ENCODE assay signal across 24 mouse cellular contexts in the genomic region with DNA sequence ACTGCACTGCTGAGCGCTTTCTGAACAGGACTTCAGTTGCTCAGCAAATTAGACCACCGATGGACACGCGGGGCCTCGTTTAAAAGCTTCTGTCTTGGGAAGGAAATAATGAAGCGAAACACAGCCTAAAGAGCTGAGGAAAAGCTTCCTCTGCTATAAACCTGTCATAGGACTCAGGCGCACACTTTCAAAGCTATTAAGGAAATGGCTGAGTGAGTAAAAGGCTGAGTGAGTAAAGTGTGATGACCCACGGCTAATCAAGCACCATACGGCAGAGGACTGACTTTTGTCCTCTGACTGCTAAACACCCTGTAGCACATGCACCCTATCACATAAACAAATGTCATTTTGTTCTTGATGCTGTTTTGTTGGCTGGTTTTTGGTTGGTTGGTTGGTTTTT. TPM values are rescaled to one million over a fixed set of nuclear protein-coding genes. Genes with fewer than 3 reads are reported as not detected.
DNase-seq lines count a peak whose midpoint lies in the region; ATAC-seq lines count a peak whose summit lies in the region.
"Had no signal": no experiment of that assay in that cellular context is flagged by ENCODE, and none has a peak within 500 bp of the region (broad histone marks: within the 10 kb centered on the region; RNA-seq: fewer than 3 reads in every experiment).

No protein-coding gene starts in this region.

- H3K27me3 ChIP-seq in kidney, embryonic 15.5 days = no peaks in the 10 kb centered on the region
- no peaks in the 10 kb centered on the region for H3K27me3 ChIP-seq in neural tube, embryonic 13.5 days
- no peaks in the 10 kb centered on the region for H3K27me3 ChIP-seq in neural tube, embryonic 15.5 days (replicated peaks)
- no peaks in the 10 kb centered on the region for H3K27me3 ChIP-seq in limb, embryonic 11.5 days (ENCODE audit: control insufficient read depth, insufficient read depth, low read length)
- H3K27me3 ChIP-seq: CH12.LX; embryonic facial prominence, embryonic 15.5 days; forebrain, embryonic 15.5 days; hindbrain, embryonic 12.5 days; Patski had no signal

- 14% methylated on average over 9 of the region's 9 CpGs for WGBS in kidney, embryonic 15.5 days
- 13% methylated on average over 9 of the region's 9 CpGs for WGBS in neural tube, embryonic 13.5 days
- WGBS in neural tube, embryonic 15.5 days = 17% methylated on average over 9 of the region's 9 CpGs
- 7% methylated on average over 9 of the region's 9 CpGs for WGBS in limb, embryonic 11.5 days

- H3K9me3 ChIP-seq in kidney, embryonic 15.5 days (replicated peaks) = no peaks in the 10 kb centered on the region
- H3K9me3 ChIP-seq in neural tube, embryonic 13.5 days = peaks cover 14% of the 10 kb centered on the region
- no peaks in the 10 kb centered on the region for H3K9me3 ChIP-seq in neural tube, embryonic 15.5 days (replicated peaks)
- H3K9me3 ChIP-seq in limb, embryonic 11.5 days (ENCODE audit: control insufficient read depth, low read length) = no peaks in the 10 kb centered on the region
- H3K9me3 ChIP-seq: embryonic facial prominence, embryonic 15.5 days; forebrain, embryonic 15.5 days; heart, embryonic 10.5 days had no signal

- no peak overlapping the region for H3K4me3 ChIP-seq in kidney, embryonic 15.5 days (replicated peaks)
- H3K4me3 ChIP-seq in neural tube, embryonic 13.5 days = no peak overlapping the region
- no peak overlapping the region for H3K4me3 ChIP-seq in neural tube, embryonic 15.5 days (replicated peaks)
- H3K4me3 ChIP-seq in limb, embryonic 11.5 days (ENCODE audit: low read depth, low read length) = no peak overlapping the region
- H3K4me3 ChIP-seq: embryonic facial prominence, embryonic 15.5 days; erythroblast, embryonic 14.5 days; forebrain, embryonic 15.5 days; gastrocnemius, adult 2 months; heart, embryonic 10.5 days; hindbrain, embryonic 12.5 days had no signal

- H3K36me3 ChIP-seq in kidney, embryonic 15.5 days = no peaks in the 10 kb centered on the region
- H3K36me3 ChIP-seq in neural tube, embryonic 13.5 days = no peaks in the 10 kb centered on the region
- no peaks in the 10 kb centered on the region for H3K36me3 ChIP-seq in neural tube, embryonic 15.5 days
- no peaks in the 10 kb centered on the region for H3K36me3 ChIP-seq in limb, embryonic 11.5 days (ENCODE audit: control insufficient read depth, insufficient read depth, low read length)
- H3K36me3 ChIP-seq: embryonic facial prominence, embryonic 15.5 days; forebrain, embryonic 15.5 days; heart, embryonic 10.5 days; hindbrain, embryonic 12.5 days had no signal

- H3K4me1 ChIP-seq in kidney, embryonic 15.5 days = no peaks in the 10 kb centered on the region
- no peaks in the 10 kb centered on the region for H3K4me1 ChIP-seq in neural tube, embryonic 13.5 days (replicated peaks)
- H3K4me1 ChIP-seq in neural tube, embryonic 15.5 days = no peaks in the 10 kb centered on the region
- H3K4me1 ChIP-seq in limb, embryonic 11.5 days (ENCODE audit: control insufficient read depth, insufficient read depth, low read length) = peaks cover 4% of the 10 kb centered on the region; the same call in 1 of the 2 replicates
- H3K4me1 ChIP-seq: embryonic facial prominence, embryonic 15.5 days; forebrain, embryonic 15.5 days; heart, embryonic 10.5 days; hindbrain, embryonic 12.5 days had no signal

- ATAC-seq in kidney, embryonic 15.5 days (replicated peaks; ENCODE audit: low FRiP score) = no peak
- ATAC-seq in neural tube, embryonic 13.5 days (ENCODE audit: low read depth) = peak; percentile 65; the same call in 1 of the 2 replicates
- ATAC-seq in neural tube, embryonic 15.5 days (ENCODE audit: low FRiP score) = no peak
- ATAC-seq in limb, embryonic 11.5 days (ENCODE audit: insufficient number of reproducible peaks, low FRiP score, low TSS enrichment, low read depth) = no peak
- ATAC-seq: activated CD4-positive, CD25-positive, alpha-beta regulatory T cell, adult 4 months; forebrain, embryonic 15.5 days; hindbrain, embryonic 16.5 days; Patski had no signal

- no peak for DNase-seq in kidney, postnatal 36 days
- DNase-seq in limb, embryonic 11.5 days (ENCODE audit: low spot score) = peak; percentile 55
- DNase-seq in adrenal gland, postnatal 36 days = no peak
- no peak for DNase-seq in heart, adult 9 months (ENCODE audit: low spot score in 2 of 2)
- DNase-seq: adrenal gland, postnatal 14 days; cerebellum, adult 2 months; cerebellum, postnatal 10 days; gastrocnemius, adult 2 months; gastrocnemius, postnatal 25 days; heart, postnatal 10 days; heart, postnatal 4 days had no signal

- H3K4me2 ChIP-seq in kidney, embryonic 15.5 days = peak overlapping the region; percentile 19; the same call in 1 of the 2 replicates
- no peak overlapping the region for H3K4me2 ChIP-seq in neural tube, embryonic 13.5 days
- no peak overlapping the region for H3K4me2 ChIP-seq in neural tube, embryonic 15.5 days
- no peak overlapping the region; the same call in 1 of the 2 replicates for H3K4me2 ChIP-seq in limb, embryonic 11.5 days (ENCODE audit: low read depth, severe bottlenecking)
- H3K4me2 ChIP-seq: embryonic facial prominence, embryonic 15.5 days; forebrain, embryonic 15.5 days; hindbrain, embryonic 12.5 days had no signal

- no peak overlapping the region for H3K9ac ChIP-seq in kidney, embryonic 15.5 days
- H3K9ac ChIP-seq in neural tube, embryonic 13.5 days = no peak overlapping the region
- H3K9ac ChIP-seq in neural tube, embryonic 15.5 days (replicated peaks) = no peak overlapping the region
- no peak overlapping the region for H3K9ac ChIP-seq in limb, embryonic 11.5 days (ENCODE audit: low read length)
- H3K9ac ChIP-seq: embryonic facial prominence, embryonic 15.5 days; forebrain, embryonic 15.5 days; hindbrain, embryonic 12.5 days had no signal

- H3K27ac ChIP-seq in kidney, embryonic 15.5 days = no peak overlapping the region
- H3K27ac ChIP-seq in neural tube, embryonic 13.5 days (replicated peaks) = no peak overlapping the region
- H3K27ac ChIP-seq in neural tube, embryonic 15.5 days (replicated peaks) = no peak overlapping the region
- no peak overlapping the region for H3K27ac ChIP-seq in limb, embryonic 11.5 days (replicated peaks; ENCODE audit: low read depth, low read length)
- H3K27ac ChIP-seq: embryonic facial prominence, embryonic 15.5 days; forebrain, embryonic 15.5 days; gastrocnemius, adult 2 months; heart, embryonic 10.5 days; hindbrain, embryonic 12.5 days had no signal

RNA-seq across cellular contexts. Expression of gene Coch, which starts 31.7 kb away (rescaled TPM):
- polyA plus RNA-seq in kidney, embryonic 15.5 days (2015; fragmentation: Nextera tagmentation; extraction: Ambion mirVana) = 1.4 and 1.5 TPM in 2 replicates
- 8.6 and 11.5 TPM in 2 replicates for polyA plus RNA-seq in neural tube, embryonic 13.5 days (2015; fragmentation: Nextera tagmentation; extraction: Ambion mirVana)
- 13.0 and 16.5 TPM in 2 replicates for polyA plus RNA-seq in neural tube, embryonic 15.5 days (2015; fragmentation: Nextera tagmentation; extraction: Ambion mirVana)
- polyA plus RNA-seq in limb, embryonic 11.5 days (2014; fragmentation: Nextera tagmentation; extraction: Ambion mirVana) = 1.3 and 1.5 TPM in 2 replicates
- under 1 TPM in 1 of 2 experiments, not detected in 1; 0.36 TPM for total RNA-seq in adrenal gland, postnatal 36 days (2021)
- total RNA-seq: CH12.LX; granulocyte monocyte progenitor cell, adult 5-6 weeks had no signal
- polyA plus RNA-seq: erythroblast, embryonic 14.5 days had no signal
